Comparison of ENCODE assay signal across 22 mouse cellular contexts in the genomic region with DNA sequence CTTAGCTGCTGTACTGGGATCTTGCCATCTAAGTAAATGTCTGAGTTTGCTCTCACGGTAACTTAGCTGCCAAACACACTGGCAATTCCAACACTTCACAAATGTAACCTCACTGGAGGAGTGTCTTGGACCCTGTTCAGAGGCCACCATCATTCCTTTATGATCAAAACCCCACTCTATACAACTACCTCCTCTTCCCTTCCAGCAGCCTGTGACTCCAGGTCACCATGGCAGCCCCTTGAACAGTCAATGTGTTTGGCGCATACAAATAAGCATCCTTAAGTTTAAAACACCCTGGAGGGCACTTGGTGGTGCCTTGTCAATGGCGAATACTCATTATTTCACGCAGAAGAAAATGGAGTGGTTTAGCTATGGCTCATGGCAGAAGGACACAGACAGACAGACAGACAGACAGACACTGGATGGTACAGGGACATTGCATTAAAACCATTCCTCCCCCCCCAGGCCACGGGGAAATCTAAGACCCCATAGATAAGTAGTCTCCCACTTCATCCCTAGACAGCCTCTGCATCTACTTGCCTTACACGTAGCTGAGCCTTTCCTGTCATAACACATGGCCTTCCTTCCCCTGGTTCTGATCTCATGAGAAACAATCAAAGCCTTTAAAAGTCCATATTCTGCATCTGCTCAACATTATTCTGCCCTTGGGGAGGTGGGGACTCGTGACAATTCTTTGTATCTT. TPM values are rescaled to one million over a fixed set of nuclear protein-coding genes. Genes with fewer than 3 reads are reported as not detected.
DNase-seq lines count a peak whose midpoint lies in the region; ATAC-seq lines count a peak whose summit lies in the region.
"Had no signal": no experiment of that assay in that cellular context is flagged by ENCODE, and none has a peak within 500 bp of the region (broad histone marks: within the 10 kb centered on the region; RNA-seq: fewer than 3 reads in every experiment).

No protein-coding gene starts in this region.

- H3K36me3 ChIP-seq in forebrain, embryonic 11.5 days (ENCODE audit: control insufficient read depth, insufficient read depth, low read length): no peaks in the 10 kb centered on the region
- no peaks in the 10 kb centered on the region for H3K36me3 ChIP-seq in forebrain, embryonic 10.5 days (replicated peaks)
- no peaks in the 10 kb centered on the region for H3K36me3 ChIP-seq in midbrain, embryonic 13.5 days
- H3K36me3 ChIP-seq in midbrain, embryonic 11.5 days (ENCODE audit: control insufficient read depth, insufficient read depth, low read length): no peaks in the 10 kb centered on the region
- H3K36me3 ChIP-seq: embryonic facial prominence, embryonic 15.5 days had no signal

- H3K4me1 ChIP-seq in forebrain, embryonic 11.5 days (replicated peaks; ENCODE audit: control insufficient read depth, insufficient read depth, low read length): no peaks in the 10 kb centered on the region
- H3K4me1 ChIP-seq in forebrain, embryonic 10.5 days: no peaks in the 10 kb centered on the region
- no peaks in the 10 kb centered on the region for H3K4me1 ChIP-seq in midbrain, embryonic 13.5 days (replicated peaks)
- no peaks in the 10 kb centered on the region for H3K4me1 ChIP-seq in midbrain, embryonic 11.5 days (ENCODE audit: control insufficient read depth, insufficient read depth, low read length)
- H3K4me1 ChIP-seq: embryonic facial prominence, embryonic 15.5 days had no signal

- no peak overlapping the region for H3K27ac ChIP-seq in forebrain, embryonic 11.5 days (ENCODE audit: low read depth, low read length)
- H3K27ac ChIP-seq in forebrain, embryonic 10.5 days: no peak overlapping the region
- no peak overlapping the region for H3K27ac ChIP-seq in midbrain, embryonic 13.5 days
- H3K27ac ChIP-seq in midbrain, embryonic 11.5 days (ENCODE audit: low read depth, low read length): no peak overlapping the region
- H3K27ac ChIP-seq: embryonic facial prominence, embryonic 15.5 days; heart, embryonic 10.5 days; stomach, postnatal 0 days had no signal

- no peak overlapping the region for H3K4me3 ChIP-seq in forebrain, embryonic 11.5 days (ENCODE audit: low read depth, low read length)
- no peak overlapping the region for H3K4me3 ChIP-seq in forebrain, embryonic 10.5 days
- no peak overlapping the region for H3K4me3 ChIP-seq in midbrain, embryonic 13.5 days (replicated peaks)
- H3K4me3 ChIP-seq in midbrain, embryonic 11.5 days (ENCODE audit: low read depth, low read length): no peak overlapping the region
- H3K4me3 ChIP-seq: embryonic facial prominence, embryonic 15.5 days; heart, embryonic 10.5 days had no signal

- H3K9ac ChIP-seq in forebrain, embryonic 11.5 days (ENCODE audit: low read length): no peak overlapping the region
- H3K9ac ChIP-seq in midbrain, embryonic 13.5 days (replicated peaks): no peak overlapping the region
- H3K9ac ChIP-seq in midbrain, embryonic 11.5 days (ENCODE audit: low read length): no peak overlapping the region
- H3K9ac ChIP-seq: embryonic facial prominence, embryonic 15.5 days had no signal

- WGBS in forebrain, embryonic 11.5 days: 90% methylated on average over 7 of the region's 7 CpGs
- 89% methylated on average over 7 of the region's 7 CpGs for WGBS in forebrain, embryonic 10.5 days
- WGBS in midbrain, embryonic 13.5 days: 77% methylated on average over 7 of the region's 7 CpGs
- WGBS in midbrain, embryonic 11.5 days: 84% methylated on average over 7 of the region's 7 CpGs

- no peaks in the 10 kb centered on the region for H3K27me3 ChIP-seq in forebrain, embryonic 11.5 days (ENCODE audit: control insufficient read depth, insufficient read depth, low read length)
- H3K27me3 ChIP-seq in forebrain, embryonic 10.5 days (ENCODE audit: poor library complexity, severe bottlenecking): no peaks in the 10 kb centered on the region
- no peaks in the 10 kb centered on the region for H3K27me3 ChIP-seq in midbrain, embryonic 13.5 days
- no peaks in the 10 kb centered on the region for H3K27me3 ChIP-seq in midbrain, embryonic 11.5 days (ENCODE audit: control insufficient read depth, insufficient read depth, low read length)
- H3K27me3 ChIP-seq: embryonic facial prominence, embryonic 15.5 days had no signal

- no peaks in the 10 kb centered on the region for H3K9me3 ChIP-seq in forebrain, embryonic 11.5 days (ENCODE audit: control insufficient read depth, low read length)
- no peaks in the 10 kb centered on the region for H3K9me3 ChIP-seq in forebrain, embryonic 10.5 days
- H3K9me3 ChIP-seq in midbrain, embryonic 13.5 days: no peaks in the 10 kb centered on the region
- H3K9me3 ChIP-seq in midbrain, embryonic 11.5 days (ENCODE audit: control insufficient read depth, low read length): no peaks in the 10 kb centered on the region
- H3K9me3 ChIP-seq: embryonic facial prominence, embryonic 15.5 days; heart, embryonic 10.5 days had no signal

- ATAC-seq in forebrain, embryonic 11.5 days (replicated peaks; ENCODE audit: low FRiP score): no peak
- peak; percentile 65 for ATAC-seq in midbrain, embryonic 13.5 days
- no peak for ATAC-seq in midbrain, embryonic 11.5 days (ENCODE audit: low FRiP score)
- no peak for ATAC-seq in megakaryocyte-erythroid progenitor cell, adult 5-6 weeks (replicated peaks; ENCODE audit: low FRiP score, low TSS enrichment, poor library complexity, severe bottlenecking)
- ATAC-seq: CD4-positive, CD25-positive, alpha-beta regulatory T cell, adult 4 months; lung, postnatal 0 days had no signal

- DNase-seq in forebrain, embryonic 11.5 days (ENCODE audit: low spot score): peak; percentile 14
- DNase-seq in forebrain, embryonic 10.5 days (ENCODE audit: extremely low spot score, low spot score): no peak
- no peak for DNase-seq in midbrain, embryonic 11.5 days (ENCODE audit: low spot score, missing footprints)
- DNase-seq in CD4-positive helper T cell, adult 2 months (ENCODE audit: low read depth, low spot score): peak; percentile 12
- peak; percentile 48 for DNase-seq in induced T-regulatory cell, adult 2 months (ENCODE audit: low read depth)
- no peak for DNase-seq in kidney, postnatal 36 days
- DNase-seq: adrenal gland, postnatal 14 days; cerebellum, adult 11 months; cerebellum, postnatal 25 days; heart, postnatal 10 days; kidney, adult 8-10 months; kidney, postnatal 14 days; left cerebral cortex, postnatal 4 days; liver had no signal

- no peak overlapping the region for H3K4me2 ChIP-seq in forebrain, embryonic 11.5 days (ENCODE audit: low read depth, low read length, severe bottlenecking)
- no peak overlapping the region for H3K4me2 ChIP-seq in midbrain, embryonic 13.5 days (replicated peaks)
- no peak overlapping the region for H3K4me2 ChIP-seq in midbrain, embryonic 11.5 days
- H3K4me2 ChIP-seq: embryonic facial prominence, embryonic 15.5 days had no signal

RNA-seq across cellular contexts. Expression of gene Txk, which starts 1.4 kb away (rescaled TPM):
- not detected in 2 replicates for polyA plus RNA-seq in forebrain, embryonic 11.5 days (2014; fragmentation: Nextera tagmentation; extraction: Ambion mirVana)
- not detected in 2 replicates for polyA plus RNA-seq in forebrain, embryonic 10.5 days (2016; fragmentation: Nextera tagmentation; extraction: Ambion mirVana)
- 0.07 TPM in 1 of 2 replicates, not detected in the other for polyA plus RNA-seq in midbrain, embryonic 13.5 days (2015; fragmentation: Nextera tagmentation; extraction: Ambion mirVana)
- polyA plus RNA-seq in midbrain, embryonic 11.5 days (2014; fragmentation: Nextera tagmentation; extraction: Ambion mirVana): not detected in 2 replicates
- total RNA-seq in megakaryocyte-erythroid progenitor cell, adult 5-6 weeks (2014; fragmentation: Nextera tagmentation): 0.96 and 7.8 TPM in 2 replicates
- 0.15 and 1.2 TPM in 2 replicates for total RNA-seq in megakaryocyte-erythroid progenitor cell, adult 5-6 weeks (2017)
- total RNA-seq: adrenal gland, postnatal 14 days; gastrocnemius, adult 18-20 months had no signal
- polyA plus RNA-seq: heart, embryonic 10.5 days had no signal

Comparison
In these comparisons a context has a peak if more than half of its experiments do, and no peak if none do; other contexts are left out.
1. DNase-seq: peak in forebrain, embryonic 11.5 days (single experiment), CD4-positive helper T cell, adult 2 months (single experiment) and induced T-regulatory cell, adult 2 months (single experiment); none in forebrain, embryonic 10.5 days (single experiment), midbrain, embryonic 11.5 days (single experiment) and kidney, postnatal 36 days (0 of 2).